Mouse (Mus musculus): ENCODE measurements at regions not wholly inside any gene's neighbourhood (a gene's known extent, or its start where the extent isn't known, plus 50 kb on each side); places are given as distances from the start of the nearest gene placed in this dataset.

GRCm38 (mm10) chr12:79880346-79880745, 232.5 kb downstream of the Zfp36l1 start:
- no peak overlapping the region for H3K9ac ChIP-seq (ENCODE audit: low read depth, low read length)
- no peaks in the 10 kb centered on the region for H3K36me3 ChIP-seq (ENCODE audit: control insufficient read depth, insufficient read depth, low read length)
- 54% methylated on average over 4 of the region's 4 CpGs for WGBS
- H3K4me2 ChIP-seq (ENCODE audit: low read length) = no peak overlapping the region
- H3K27ac ChIP-seq (ENCODE audit: low read depth, low read length) = peak overlapping the region; percentile 41; the same call in 1 of the 2 replicates
- H3K4me1 ChIP-seq (ENCODE audit: control insufficient read depth, insufficient read depth, low read depth, low read length) = peaks cover 17% of the 10 kb centered on the region
- no peak for ATAC-seq
- no peaks in the 10 kb centered on the region for H3K9me3 ChIP-seq (ENCODE audit: control insufficient read depth, low read length)
- H3K27me3 ChIP-seq (replicated peaks; ENCODE audit: control insufficient read depth, insufficient read depth, low read length) = no peaks in the 10 kb centered on the region
- H3K4me3 ChIP-seq (ENCODE audit: low read length) = no peak overlapping the region

- Histone ChIP-seq H3K4me2 (ENCODE audit: low read length) (no peak overlapping the region), H3K27me3 (replicated peaks; ENCODE audit: control insufficient read depth, insufficient read depth, low read length) (no peaks in the 10 kb centered on the region), H3K4me1 (ENCODE audit: control insufficient read depth, insufficient read depth, low read depth, low read length) (peaks cover 17% of the 10 kb centered on the region), H3K9me3 (ENCODE audit: control insufficient read depth, low read length) (no peaks in the 10 kb centered on the region), H3K27ac (ENCODE audit: low read depth, low read length) (peak overlapping the region; percentile 41; the same call in 1 of the 2 replicates), H3K4me3 (ENCODE audit: low read length) (no peak overlapping the region), H3K36me3 (ENCODE audit: control insufficient read depth, insufficient read depth, low read length) (no peaks in the 10 kb centered on the region), H3K9ac (ENCODE audit: low read depth, low read length) (no peak overlapping the region)
- 17% methylated on average over 9 of the region's 9 CpGs for WGBS
- ATAC-seq = peak; percentile 60
Measured at GRCm38 (mm10) chr12:79879918-79880273, 232.9 kb downstream of the Zfp36l1 start.

- H3K4me3 ChIP-seq (ENCODE audit: low read length) = no peak overlapping the region
- WGBS = 11% methylated on average over 15 of the region's 15 CpGs
- no peaks in the 10 kb centered on the region for H3K9me3 ChIP-seq (ENCODE audit: control insufficient read depth, low read length)
- ATAC-seq = peak; percentile 70
- H3K27me3 ChIP-seq (replicated peaks; ENCODE audit: control insufficient read depth, insufficient read depth, low read length) = no peaks in the 10 kb centered on the region
- peaks cover 17% of the 10 kb centered on the region for H3K4me1 ChIP-seq (ENCODE audit: control insufficient read depth, insufficient read depth, low read depth, low read length)
- H3K9ac ChIP-seq (ENCODE audit: low read depth, low read length) = peak overlapping the region; percentile 26; the same call in 1 of the 2 replicates
- H3K36me3 ChIP-seq (ENCODE audit: control insufficient read depth, insufficient read depth, low read length) = no peaks in the 10 kb centered on the region
- H3K27ac ChIP-seq (ENCODE audit: low read depth, low read length) = peak overlapping the region; percentile 41
- H3K4me2 ChIP-seq (ENCODE audit: low read length) = no peak overlapping the region
Measured at GRCm38 (mm10) chr12:79879093-79879917, 233.5 kb downstream of the Zfp36l1 start.

- Histone ChIP-seq H3K4me3 (ENCODE audit: low read length) (no peak overlapping the region), H3K27me3 (replicated peaks; ENCODE audit: control insufficient read depth, insufficient read depth, low read length) (no peaks in the 10 kb centered on the region), H3K9me3 (ENCODE audit: control insufficient read depth, low read length) (no peaks in the 10 kb centered on the region), H3K27ac (ENCODE audit: low read depth, low read length) (no peak overlapping the region), H3K4me1 (ENCODE audit: control insufficient read depth, insufficient read depth, low read depth, low read length) (peaks cover 17% of the 10 kb centered on the region), H3K36me3 (ENCODE audit: control insufficient read depth, insufficient read depth, low read length) (no peaks in the 10 kb centered on the region), H3K9ac (ENCODE audit: low read depth, low read length) (no peak overlapping the region), H3K4me2 (ENCODE audit: low read length) (no peak overlapping the region)
- 21% methylated on average over 5 of the region's 5 CpGs for WGBS
- ATAC-seq = no peak
Measured at GRCm38 (mm10) chr12:79878766-79879092, 234.1 kb downstream of the Zfp36l1 start.

- no peaks in the 10 kb centered on the region for H3K27me3 ChIP-seq (replicated peaks; ENCODE audit: control insufficient read depth, insufficient read depth, low read length)
- no peak overlapping the region for H3K4me3 ChIP-seq (ENCODE audit: low read length)
- H3K9me3 ChIP-seq (ENCODE audit: control insufficient read depth, low read length) = no peaks in the 10 kb centered on the region
- peaks cover 17% of the 10 kb centered on the region for H3K4me1 ChIP-seq (ENCODE audit: control insufficient read depth, insufficient read depth, low read depth, low read length)
- H3K9ac ChIP-seq (ENCODE audit: low read depth, low read length) = no peak overlapping the region
- H3K36me3 ChIP-seq (ENCODE audit: control insufficient read depth, insufficient read depth, low read length) = no peaks in the 10 kb centered on the region
- WGBS = 83% methylated on average over 3 of the region's 3 CpGs
- no peak overlapping the region for H3K27ac ChIP-seq (ENCODE audit: low read depth, low read length)
- ATAC-seq = no peak
- no peak overlapping the region for H3K4me2 ChIP-seq (ENCODE audit: low read length)
Measured at GRCm38 (mm10) chr12:79878163-79878562, 234.7 kb downstream of the Zfp36l1 start.

GRCm38 (mm10) chr12:79874333-79874732, 238.5 kb downstream of the Zfp36l1 start:
- ATAC-seq = no peak
- Histone ChIP-seq H3K27me3 (replicated peaks; ENCODE audit: control insufficient read depth, insufficient read depth, low read length) (no peaks in the 10 kb centered on the region), H3K9me3 (ENCODE audit: control insufficient read depth, low read length) (no peaks in the 10 kb centered on the region), H3K4me2 (ENCODE audit: low read length) (no peak overlapping the region), H3K9ac (ENCODE audit: low read depth, low read length) (no peak overlapping the region), H3K27ac (ENCODE audit: low read depth, low read length) (no peak overlapping the region), H3K4me1 (ENCODE audit: control insufficient read depth, insufficient read depth, low read depth, low read length) (peaks cover 5% of the 10 kb centered on the region), H3K36me3 (ENCODE audit: control insufficient read depth, insufficient read depth, low read length) (no peaks in the 10 kb centered on the region), H3K4me3 (ENCODE audit: low read length) (no peak overlapping the region)
- 80% methylated on average over 2 of the region's 2 CpGs for WGBS

GRCm38 (mm10) chr12:79865179-79865552, 247.6 kb downstream of the Zfp36l1 start:
- WGBS = 69% methylated on average over 6 of the region's 6 CpGs
- ATAC-seq = no peak
- no peak overlapping the region for H3K27ac ChIP-seq (ENCODE audit: low read depth, low read length)
- H3K36me3 ChIP-seq (ENCODE audit: control insufficient read depth, insufficient read depth, low read length) = no peaks in the 10 kb centered on the region
- H3K4me3 ChIP-seq (ENCODE audit: low read length) = no peak overlapping the region
- no peak overlapping the region for H3K4me2 ChIP-seq (ENCODE audit: low read length)
- H3K9ac ChIP-seq (ENCODE audit: low read depth, low read length) = no peak overlapping the region
- no peaks in the 10 kb centered on the region for H3K27me3 ChIP-seq (replicated peaks; ENCODE audit: control insufficient read depth, insufficient read depth, low read length)
- no peaks in the 10 kb centered on the region for H3K9me3 ChIP-seq (ENCODE audit: control insufficient read depth, low read length)
- no peaks in the 10 kb centered on the region for H3K4me1 ChIP-seq (ENCODE audit: control insufficient read depth, insufficient read depth, low read depth, low read length)

GRCm38 (mm10) chr12:79864346-79865178, 248.3 kb downstream of the Zfp36l1 start:
- no peak for ATAC-seq

More at GRCm38 (mm10) chr12:79864346-79865178, 248.3 kb downstream of the Zfp36l1 start:
- no peaks in the 10 kb centered on the region for H3K27me3 ChIP-seq (replicated peaks; ENCODE audit: control insufficient read depth, insufficient read depth, low read length)
- H3K36me3 ChIP-seq (ENCODE audit: control insufficient read depth, insufficient read depth, low read length) = no peaks in the 10 kb centered on the region
- WGBS = 73% methylated on average over 20 of the region's 20 CpGs
- no peak overlapping the region for H3K4me2 ChIP-seq (ENCODE audit: low read length)
- no peak overlapping the region for H3K9ac ChIP-seq (ENCODE audit: low read depth, low read length)
- H3K27ac ChIP-seq (ENCODE audit: low read depth, low read length) = no peak overlapping the region
- peaks cover 3% of the 10 kb centered on the region; the same call in 1 of the 2 replicates for H3K4me1 ChIP-seq (ENCODE audit: control insufficient read depth, insufficient read depth, low read depth, low read length)
- H3K9me3 ChIP-seq (ENCODE audit: control insufficient read depth, low read length) = no peaks in the 10 kb centered on the region
- no peak overlapping the region for H3K4me3 ChIP-seq (ENCODE audit: low read length)
